Mouse (Mus musculus): Measurements from ENCODE around the gene Oasl1.

Gene Oasl1

DNA sequence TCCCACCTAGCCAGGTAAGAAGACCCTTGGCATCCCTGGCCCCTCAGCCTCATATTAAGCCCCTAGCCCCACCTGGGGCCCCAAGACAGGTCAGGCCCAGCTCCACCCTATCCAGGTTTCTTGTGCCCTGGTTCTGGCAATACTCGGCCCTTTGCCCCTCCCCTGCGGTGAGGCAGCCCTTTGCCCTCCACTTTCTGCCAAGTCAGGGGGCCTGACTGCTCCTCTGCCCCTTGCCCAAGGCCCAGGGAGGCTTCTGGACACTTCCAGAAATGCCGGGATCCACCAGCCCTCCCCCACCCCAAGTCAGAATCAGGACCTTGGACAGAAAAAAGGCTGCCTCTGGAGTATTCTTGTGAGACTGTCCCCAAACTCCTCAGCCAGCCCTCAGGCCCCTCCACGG is 46.0 kb downstream of the Oasl1 start:
- no peak for DNase-seq (ENCODE audit: low read depth)

DNA sequence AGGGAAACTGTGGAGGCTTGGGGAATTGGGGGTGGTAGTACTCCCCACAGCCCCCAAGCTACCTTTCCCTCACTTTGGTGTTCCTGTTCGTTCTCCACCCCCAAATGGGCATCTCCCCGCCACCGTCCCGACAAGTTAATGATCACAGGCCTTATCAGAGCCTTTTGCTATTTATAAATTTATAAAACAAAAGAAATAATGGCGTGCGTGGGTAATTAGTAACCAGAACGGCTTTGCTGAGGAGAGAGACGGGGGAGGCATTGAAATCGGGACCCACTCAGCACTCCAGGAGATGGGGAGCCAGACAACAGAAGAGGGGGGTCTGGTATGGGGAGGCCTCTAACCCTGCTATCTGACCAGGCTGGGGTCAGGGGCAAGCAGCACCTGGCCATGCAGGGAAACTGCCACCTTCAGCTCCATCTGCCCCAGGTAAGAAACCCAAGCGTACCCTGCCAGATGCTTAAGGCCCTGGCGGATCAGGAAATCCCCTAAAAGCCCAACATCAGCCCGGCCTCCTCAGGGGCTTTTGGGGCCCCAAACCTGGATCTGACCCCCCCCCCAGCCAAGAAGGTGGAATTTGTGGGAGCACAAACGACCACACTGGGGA is 46.7 kb downstream of the Oasl1 start:
- DNase-seq (ENCODE audit: low read depth), result no peak

DNA sequence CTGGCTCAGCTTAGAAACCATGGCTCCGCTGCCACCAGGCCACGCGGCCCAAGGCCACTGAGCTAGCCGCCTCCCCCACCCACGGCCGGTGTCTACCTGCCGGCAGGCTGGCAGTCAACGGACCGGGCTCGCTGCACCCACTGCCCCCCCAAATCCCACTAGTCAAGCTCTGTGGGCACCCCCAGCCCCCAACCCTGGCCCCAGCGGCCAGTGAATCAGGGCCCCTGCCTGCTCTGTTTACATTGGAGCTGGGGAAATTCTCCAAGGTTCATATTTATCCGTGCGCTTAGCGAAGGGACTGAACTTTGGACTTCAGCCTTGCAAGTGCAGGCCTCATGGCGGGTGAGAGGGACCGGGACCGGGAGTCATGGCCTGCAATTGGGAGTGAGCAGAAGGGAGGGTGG is 47.8 kb downstream of the Oasl1 start, which contains the start of gene Hnf1a:
TSS of gene Hnf1a (minus strand) at position 271 of the 404 bp plus-strand sequence.
- DNase-seq (ENCODE audit: low read depth), result no peak

DNA sequence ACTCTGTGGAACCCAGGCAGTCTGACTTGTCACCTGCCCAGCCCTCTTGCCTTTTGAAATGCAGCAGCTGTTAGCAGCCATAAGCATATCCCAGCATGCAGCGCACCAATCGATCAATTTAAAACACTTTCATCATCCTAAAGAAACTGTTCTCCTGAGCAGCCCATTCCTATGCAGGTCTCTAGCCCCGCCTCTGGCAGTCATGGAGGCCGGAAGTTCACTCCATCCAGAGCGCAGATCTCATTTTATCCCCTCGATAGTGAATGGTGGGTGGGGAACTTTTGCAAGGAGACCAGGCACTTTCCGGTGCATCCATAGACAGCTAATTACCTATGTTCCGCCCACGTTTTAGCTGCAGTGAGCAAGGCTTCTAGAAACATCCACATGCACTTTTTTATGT is 49.2 kb downstream of the Oasl1 start:
- DNase-seq (ENCODE audit: low read depth), result no peak

DNA sequence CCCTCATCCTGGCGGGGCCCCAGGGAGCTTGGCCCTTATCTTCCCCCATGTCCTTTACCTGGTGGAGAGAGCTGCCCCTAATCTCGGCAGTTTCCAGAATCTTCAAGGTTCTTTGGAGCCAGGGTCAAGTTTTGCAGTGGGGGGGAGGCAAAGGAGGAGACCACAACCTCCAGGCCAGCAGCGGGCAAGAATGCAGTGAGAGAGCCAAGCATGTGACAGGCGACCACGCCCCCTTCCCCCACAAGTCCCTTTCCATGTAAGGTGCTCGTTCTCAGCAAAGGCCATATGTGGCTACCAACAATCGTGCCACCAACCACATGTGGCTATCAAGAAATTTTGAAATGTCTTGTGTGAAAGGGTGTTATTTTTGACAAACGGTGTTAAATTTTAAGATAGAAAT is 50.1 kb downstream of the Oasl1 start:
- DNase-seq (ENCODE audit: low read depth), result no peak

DNA sequence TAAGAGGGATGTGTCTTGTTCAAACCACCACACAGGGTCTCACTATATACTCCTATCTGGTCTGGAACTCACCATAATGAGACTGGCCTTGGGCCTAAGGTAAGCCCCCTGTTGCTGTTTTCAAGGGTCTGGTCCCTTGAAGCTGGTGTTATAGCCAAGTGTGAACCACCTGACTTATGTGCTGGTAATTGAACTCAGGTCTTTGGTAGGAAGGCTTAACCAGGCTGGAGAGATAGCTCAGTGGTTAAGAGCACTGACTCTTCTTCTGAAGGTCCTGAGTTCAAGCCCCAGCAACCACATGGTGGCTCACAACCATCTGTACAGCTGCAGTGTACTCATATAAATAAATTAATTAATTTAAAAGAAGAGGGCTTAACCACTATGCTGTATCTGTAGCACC is 53.9 kb downstream of the Oasl1 start:
- no peak for DNase-seq (ENCODE audit: low read depth)

DNA sequence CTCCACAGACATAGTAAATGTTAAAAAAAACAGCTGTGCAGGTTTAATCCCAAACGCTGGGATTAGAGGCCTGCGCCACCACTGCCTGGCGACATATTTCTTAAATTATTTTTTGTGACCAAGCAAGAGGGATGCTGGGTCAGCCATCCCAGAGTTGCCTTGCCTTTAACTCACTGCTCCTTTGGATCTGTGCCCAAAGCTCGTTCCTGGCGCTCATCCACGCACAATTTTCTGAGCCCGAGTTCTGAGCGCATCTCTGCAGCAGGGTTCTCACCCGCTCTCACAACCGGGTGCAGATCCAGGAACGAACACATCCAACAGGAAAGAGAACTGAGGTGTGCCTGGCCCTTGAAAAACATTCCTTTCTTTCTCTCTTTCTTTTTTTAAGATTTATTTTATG is 55.4 kb downstream of the Oasl1 start:
- no peak for DNase-seq (ENCODE audit: low read depth)

DNA sequence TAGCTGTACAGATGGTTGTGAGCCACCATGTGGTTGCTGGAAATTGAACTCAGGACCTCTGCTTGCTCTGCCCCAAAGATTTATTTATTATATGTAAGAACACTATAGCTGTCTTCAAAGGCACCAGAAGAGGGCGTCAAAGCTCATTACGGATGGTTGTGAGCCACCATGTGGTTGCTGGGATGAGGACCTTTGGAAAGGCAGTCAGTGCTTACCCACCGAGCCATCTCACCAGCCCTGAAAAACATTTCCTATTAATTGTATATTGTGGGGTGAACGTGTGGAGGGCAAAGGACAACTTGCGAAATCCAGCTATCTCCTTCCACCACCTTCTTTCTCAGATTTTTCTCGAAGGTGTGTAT is 55.8 kb downstream of the Oasl1 start:
- peak; percentile 69 for DNase-seq (ENCODE audit: low read depth)

DNA sequence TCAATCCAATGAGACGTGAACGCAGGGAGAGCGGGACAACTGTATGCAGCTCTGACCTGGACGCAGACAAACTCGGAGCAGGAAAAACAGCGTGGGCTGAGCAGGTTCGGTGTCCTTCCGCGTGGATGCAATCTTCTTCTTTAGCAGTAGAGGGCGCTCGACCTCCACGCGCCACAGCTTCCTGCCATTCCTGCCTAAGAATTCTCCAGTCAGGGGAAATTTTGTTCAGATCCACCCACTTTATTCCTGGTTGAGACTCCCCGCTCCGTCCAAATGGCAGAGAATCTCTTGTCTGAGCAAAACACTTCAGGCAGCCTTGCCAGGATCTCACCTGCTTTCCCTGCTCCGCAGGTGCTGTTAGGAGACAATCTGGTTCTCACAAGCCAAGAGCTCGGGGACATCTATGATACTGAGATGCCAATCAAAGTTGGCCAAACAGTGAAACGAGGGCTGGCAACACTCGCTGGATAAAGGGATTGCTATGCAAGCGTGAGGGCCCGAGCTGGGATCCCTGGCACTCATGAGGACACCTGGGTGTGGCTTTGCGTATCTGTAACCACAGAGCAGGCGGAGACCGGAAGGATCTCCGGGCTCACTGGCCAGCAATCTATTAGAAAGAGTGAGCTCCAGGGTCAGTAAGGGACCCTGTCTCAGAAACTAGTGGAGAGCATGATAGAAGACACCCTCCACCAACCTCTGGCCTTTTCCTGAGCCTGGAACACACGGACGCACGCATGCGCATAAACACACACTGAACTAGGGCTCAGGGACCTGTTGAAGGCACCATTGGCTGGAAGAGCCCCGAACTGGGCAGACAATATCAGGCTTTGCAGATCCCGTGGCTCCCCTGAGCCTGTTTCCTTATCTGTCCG is 56.4 kb downstream of the Oasl1 start:
- DNase-seq (ENCODE audit: low read depth), result peak; percentile 85

DNA sequence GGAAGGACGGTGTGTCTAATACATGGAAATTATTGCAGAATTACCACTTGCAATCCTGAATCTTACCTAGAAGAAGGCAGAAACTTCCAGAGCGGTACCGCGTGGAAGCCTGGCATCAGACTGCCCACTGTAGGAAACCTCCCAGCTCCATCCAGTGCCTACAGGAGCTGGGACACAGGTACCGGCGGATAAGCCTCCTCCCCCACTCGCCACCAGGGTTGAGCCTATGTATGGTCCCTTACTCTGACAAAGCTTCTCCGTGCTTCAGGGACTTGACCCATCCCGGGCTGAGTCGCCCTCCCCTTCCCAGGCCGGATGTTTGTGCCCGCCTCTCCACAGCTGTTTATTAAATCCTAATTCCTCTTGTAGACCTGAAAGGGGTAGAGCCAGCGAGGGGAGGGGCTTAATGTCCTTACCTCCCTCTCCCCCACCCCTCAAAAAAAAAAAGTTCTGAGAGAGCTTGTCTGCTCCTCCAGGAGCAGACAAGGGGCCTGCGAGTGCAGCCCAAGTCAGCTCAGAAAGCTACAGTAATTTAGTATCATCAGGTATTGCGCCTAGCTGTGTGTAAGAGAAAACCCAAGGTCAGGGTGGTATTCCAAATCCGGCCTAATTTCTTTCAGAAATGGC is 57.2 kb downstream of the Oasl1 start:
- DNase-seq (ENCODE audit: low read depth), result no peak

DNA sequence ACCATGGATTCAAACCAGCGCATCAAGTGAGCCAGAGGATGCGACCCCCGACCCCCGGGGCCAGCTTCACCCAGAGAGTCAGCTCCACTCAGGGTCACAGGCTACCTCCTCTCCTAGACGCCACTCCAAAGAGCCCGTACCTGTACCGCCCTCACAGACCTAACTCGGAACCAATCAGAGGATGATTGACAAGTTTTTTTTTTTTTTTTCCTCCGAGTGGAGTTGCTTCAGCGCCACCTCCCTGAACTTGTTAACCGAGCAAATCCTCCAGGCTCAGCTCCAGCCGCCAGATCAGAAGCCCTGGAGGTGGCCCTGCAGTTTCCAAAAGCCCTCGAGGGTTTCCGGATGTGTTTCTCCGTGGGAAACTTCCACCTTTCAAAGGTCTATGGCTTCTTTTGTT is 59.0 kb downstream of the Oasl1 start:
- DNase-seq (ENCODE audit: low read depth), result no peak

DNA sequence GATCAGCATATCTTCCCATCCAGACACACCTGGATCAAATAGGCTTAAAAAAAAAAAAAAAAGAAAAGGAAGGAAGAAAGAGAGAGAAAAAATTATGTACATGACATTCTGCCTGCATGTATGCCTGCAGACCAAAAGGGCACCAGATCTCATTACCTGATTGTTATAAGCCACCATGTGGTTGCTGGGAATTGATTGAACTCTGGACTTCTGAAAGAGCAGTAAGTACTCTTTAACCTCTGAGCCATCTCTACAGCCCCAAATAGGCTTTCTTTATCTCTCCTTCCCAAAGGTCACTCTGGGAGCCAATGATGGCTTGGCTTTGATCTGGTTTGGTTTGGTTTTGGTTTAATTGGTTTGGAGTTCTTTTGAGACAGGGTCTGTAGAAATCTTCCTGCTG is 62.0 kb downstream of the Oasl1 start:
- no peak for DNase-seq (ENCODE audit: low read depth)
